Mouse (Mus musculus) frontal cortex, adult 2 months (tissue): Measurements from ENCODE around the gene Gm21915. TPM values are rescaled to one million over a fixed set of nuclear protein-coding genes. Genes with fewer than 3 reads are reported as not detected.

Experiments
- DNase-seq, 2 experiments: peaks; one replicate each; pipeline ENCODE4 v3.0.0; 2022; ENCODE audit warnings: low spot score in 1 of 2; ENCODE audit errors: extremely low spot score in 1 of 2
- polyA plus RNA-seq: library from polyadenylated mRNA; depleted of rRNA; stranded (reverse); fragments of >200 nt; gene quantifications from 2 replicates; pipeline ENCODE4 v1.2.3, GENCODE M21; 2012

Gm21915 gene
- polyA plus RNA-seq, 1 experiment: not detected

GRCm38 (mm10) chr9:40652757-40653156 lies 17.7 kb upstream of the Gm21915 start:
- no peak for DNase-seq

- no peak for DNase-seq
These were observed 4.1 kb upstream of the Gm21915 start for GRCm38 (mm10) chr9:40666190-40666803.

- no peak for DNase-seq
These were observed 1.0 kb downstream of the Gm21915 start for GRCm38 (mm10) chr9:40671323-40671930.

- no peak for DNase-seq
These were observed 5.0 kb downstream of the Gm21915 start for GRCm38 (mm10) chr9:40675203-40675958.

GRCm38 (mm10) chr9:40678653-40679052 lies 8.2 kb downstream of the Gm21915 start:
- DNase-seq: no peak

- DNase-seq: no peak
These were observed 15.5 kb downstream of the Gm21915 start, which contains the start of gene Clmp for GRCm38 (mm10) chr9:40685801-40686420. Clmp (plus strand) TSS chr9:40685962.

GRCm38 (mm10) chr9:40686421-40686899 lies 16.0 kb downstream of the Gm21915 start:
- DNase-seq: no peak

GRCm38 (mm10) chr9:40687053-40687452 lies 16.6 kb downstream of the Gm21915 start:
- DNase-seq: no peak

- DNase-seq: no peak
These were observed 17.1 kb downstream of the Gm21915 start for GRCm38 (mm10) chr9:40687553-40687952.

- no peak for DNase-seq
These were observed 20.1 kb downstream of the Gm21915 start for GRCm38 (mm10) chr9:40690511-40690910.

GRCm38 (mm10) chr9:40693026-40693425 lies 22.6 kb downstream of the Gm21915 start:
- no peak for DNase-seq

GRCm38 (mm10) chr9:40693768-40694167 lies 23.4 kb downstream of the Gm21915 start:
- DNase-seq: no peak

GRCm38 (mm10) chr9:40694284-40694683 lies 23.9 kb downstream of the Gm21915 start:
- DNase-seq: no peak

GRCm38 (mm10) chr9:40696086-40696485 lies 25.7 kb downstream of the Gm21915 start:
- no peak for DNase-seq

- DNase-seq: no peak
These were observed 28.8 kb downstream of the Gm21915 start for GRCm38 (mm10) chr9:40699194-40699593.

- DNase-seq: no peak
These were observed 29.8 kb downstream of the Gm21915 start for GRCm38 (mm10) chr9:40700253-40700652.

GRCm38 (mm10) chr9:40704364-40705276 lies 34.2 kb downstream of the Gm21915 start:
- DNase-seq: no peak

GRCm38 (mm10) chr9:40708448-40709140 lies 38.2 kb downstream of the Gm21915 start:
- no peak for DNase-seq

GRCm38 (mm10) chr9:40709141-40709537 lies 38.7 kb downstream of the Gm21915 start:
- no peak for DNase-seq
